Mouse (Mus musculus): ENCODE measurements around the gene Prim2. TPM values are rescaled to one million over a fixed set of nuclear protein-coding genes. Genes with fewer than 3 reads are reported as not detected.

The Prim2 gene
- polyA plus RNA-seq, 1 experiment from 2014 or later, result 21.0 TPM

DNA sequence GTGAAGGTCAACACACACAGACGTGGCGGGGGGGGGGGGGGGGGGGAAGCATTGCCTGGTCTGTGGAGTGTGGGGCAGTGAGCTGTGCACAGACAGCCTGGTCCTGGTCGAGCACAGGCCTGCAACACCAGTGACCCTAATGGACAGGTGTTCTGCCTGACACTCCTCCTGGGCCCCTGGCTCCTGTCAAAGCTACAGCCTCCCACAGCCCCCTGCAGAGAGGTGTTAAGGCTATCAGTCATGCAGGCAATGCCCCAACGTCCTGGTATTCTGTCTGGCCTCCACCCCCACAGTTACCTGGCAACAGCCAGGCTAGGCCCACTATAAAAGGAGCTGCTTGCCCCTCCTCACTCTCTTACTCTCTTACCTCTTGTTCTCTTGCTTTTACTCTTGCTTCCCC, 10.8 kb upstream of the Prim2 start:
- Histone ChIP-seq H3K27ac (no peak overlapping the region), H3K27me3 (replicated peaks) (no peaks in the 10 kb centered on the region), H3K4me3 (no peak overlapping the region), H3K9ac (no peak overlapping the region), H3K36me3 (replicated peaks) (no peaks in the 10 kb centered on the region), H3K4me2 (no peak overlapping the region), H3K4me1 (no peaks in the 10 kb centered on the region), H3K9me3 (no peaks in the 10 kb centered on the region)
- no peak for ATAC-seq (replicated peaks)
- 34% methylated on average over 3 of the region's 4 CpGs for WGBS

GRCm38 (mm10) chr1:33673158-33673960, 3.8 kb upstream of the Prim2 start:
- Histone ChIP-seq H3K27me3 (replicated peaks) (no peaks in the 10 kb centered on the region), H3K9me3 (no peaks in the 10 kb centered on the region), H3K4me2 (no peak overlapping the region), H3K4me1 (peaks cover 11% of the 10 kb centered on the region), H3K9ac (no peak overlapping the region), H3K4me3 (no peak overlapping the region), H3K27ac (no peak overlapping the region), H3K36me3 (replicated peaks) (no peaks in the 10 kb centered on the region)
- ATAC-seq (replicated peaks), result no peak
- WGBS, result 84% methylated on average over 17 of the region's 17 CpGs

- no peaks in the 10 kb centered on the region for H3K27me3 ChIP-seq (replicated peaks)
- no peak overlapping the region for H3K4me3 ChIP-seq
- H3K4me1 ChIP-seq, result peaks cover 11% of the 10 kb centered on the region
- ATAC-seq (replicated peaks), result no peak
- no peak overlapping the region for H3K27ac ChIP-seq
- H3K9me3 ChIP-seq, result no peaks in the 10 kb centered on the region
- no peak overlapping the region for H3K9ac ChIP-seq
- no peaks in the 10 kb centered on the region for H3K36me3 ChIP-seq (replicated peaks)
- no peak overlapping the region for H3K4me2 ChIP-seq
- WGBS, result 22% methylated on average over 3 of the region's 3 CpGs
These were observed 2.9 kb upstream of the Prim2 start for GRCm38 (mm10) chr1:33672514-33672913.

GRCm38 (mm10) chr1:33672083-33672482, 2.5 kb upstream of the Prim2 start:
- Histone ChIP-seq H3K4me3 (no peak overlapping the region), H3K9me3 (no peaks in the 10 kb centered on the region), H3K9ac (no peak overlapping the region), H3K27ac (no peak overlapping the region), H3K4me2 (no peak overlapping the region), H3K27me3 (replicated peaks) (no peaks in the 10 kb centered on the region), H3K36me3 (replicated peaks) (no peaks in the 10 kb centered on the region), H3K4me1 (peaks cover 11% of the 10 kb centered on the region)
- 71% methylated on average over 3 of the region's 3 CpGs for WGBS
- ATAC-seq (replicated peaks), result no peak

DNA sequence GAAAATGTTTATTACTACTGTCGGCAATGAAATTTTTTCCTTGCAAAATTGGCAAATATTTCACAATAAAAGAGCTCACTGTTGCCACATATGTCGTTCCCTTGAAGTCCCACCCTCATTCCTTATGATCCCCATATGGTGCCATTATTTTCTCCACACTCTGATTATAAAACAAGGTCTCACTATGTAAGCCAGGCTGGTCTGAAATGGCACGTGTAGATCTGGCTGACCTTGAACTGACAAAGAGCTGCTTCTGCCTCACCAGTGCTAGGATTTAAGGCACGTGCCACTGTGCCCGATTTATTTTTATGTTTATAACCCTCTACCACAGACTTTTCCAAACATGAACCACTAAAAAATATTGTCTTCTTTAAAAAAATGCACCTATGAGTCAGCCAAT, 1.8 kb upstream of the Prim2 start:
- Histone ChIP-seq H3K27ac (no peak overlapping the region), H3K4me1 (peaks cover 11% of the 10 kb centered on the region), H3K4me2 (no peak overlapping the region), H3K27me3 (replicated peaks) (no peaks in the 10 kb centered on the region), H3K9ac (no peak overlapping the region), H3K9me3 (no peaks in the 10 kb centered on the region), H3K36me3 (replicated peaks) (peaks cover 2% of the 10 kb centered on the region; the same call in 1 of the 2 replicates), H3K4me3 (no peak overlapping the region)
- 74% methylated on average over 5 of the region's 5 CpGs for WGBS
- ATAC-seq (replicated peaks), result no peak

GRCm38 (mm10) chr1:33670164-33670616, 595 bp upstream of the Prim2 start:
- peaks cover 11% of the 10 kb centered on the region for H3K4me1 ChIP-seq
- H3K27ac ChIP-seq, result peak overlapping the region; percentile 96
- no peaks in the 10 kb centered on the region for H3K27me3 ChIP-seq (replicated peaks)
- peak overlapping the region; percentile 77 for H3K4me2 ChIP-seq
- peaks cover 3% of the 10 kb centered on the region; the same call in 1 of the 2 replicates for H3K36me3 ChIP-seq (replicated peaks)
- WGBS, result under 1% methylated on average over 37 of the region's 37 CpGs
- peak overlapping the region; percentile 84 for H3K9ac ChIP-seq
- H3K9me3 ChIP-seq, result no peaks in the 10 kb centered on the region
- H3K4me3 ChIP-seq, result peak overlapping the region; percentile 84
- ATAC-seq (replicated peaks), result peak; percentile 83

GRCm38 (mm10) chr1:33663605-33664117, 5.9 kb downstream of the Prim2 start:
- WGBS, result 87% methylated on average over 19 of the region's 19 CpGs
- no peak overlapping the region for H3K4me3 ChIP-seq
- no peak overlapping the region for H3K4me2 ChIP-seq
- H3K9me3 ChIP-seq, result no peaks in the 10 kb centered on the region
- no peak overlapping the region for H3K27ac ChIP-seq
- peaks cover 13% of the 10 kb centered on the region; the same call in 1 of the 2 replicates for H3K36me3 ChIP-seq (replicated peaks)
- no peak for ATAC-seq (replicated peaks)
- peaks cover 3% of the 10 kb centered on the region; the same call in 1 of the 2 replicates for H3K4me1 ChIP-seq
- no peaks in the 10 kb centered on the region for H3K27me3 ChIP-seq (replicated peaks)
- no peak overlapping the region for H3K9ac ChIP-seq

GRCm38 (mm10) chr1:33663163-33663562, 6.4 kb downstream of the Prim2 start:
- no peaks in the 10 kb centered on the region for H3K4me1 ChIP-seq

GRCm38 (mm10) chr1:33658302-33658701, 11.3 kb downstream of the Prim2 start:
- Histone ChIP-seq H3K27me3 (replicated peaks) (no peaks in the 10 kb centered on the region), H3K36me3 (replicated peaks) (peaks cover 14% of the 10 kb centered on the region; the same call in 1 of the 2 replicates), H3K4me3 (no peak overlapping the region), H3K9ac (no peak overlapping the region), H3K27ac (no peak overlapping the region), H3K4me1 (no peaks in the 10 kb centered on the region), H3K4me2 (no peak overlapping the region), H3K9me3 (no peaks in the 10 kb centered on the region)
- 62% methylated on average over 4 of the region's 4 CpGs for WGBS
- no peak for ATAC-seq (replicated peaks)

More at GRCm38 (mm10) chr1:33663163-33663562, 6.4 kb downstream of the Prim2 start:
- Histone ChIP-seq H3K4me2 (no peak overlapping the region), H3K27me3 (replicated peaks) (no peaks in the 10 kb centered on the region), H3K36me3 (replicated peaks) (peaks cover 13% of the 10 kb centered on the region; the same call in 1 of the 2 replicates), H3K9ac (no peak overlapping the region), H3K27ac (no peak overlapping the region), H3K4me3 (no peak overlapping the region), H3K9me3 (no peaks in the 10 kb centered on the region)
- ATAC-seq (replicated peaks), result no peak

- Histone ChIP-seq H3K4me1 (no peaks in the 10 kb centered on the region), H3K27ac (no peak overlapping the region), H3K9ac (no peak overlapping the region), H3K9me3 (no peaks in the 10 kb centered on the region), H3K4me3 (no peak overlapping the region), H3K36me3 (replicated peaks) (peaks cover 14% of the 10 kb centered on the region; the same call in 1 of the 2 replicates), H3K27me3 (replicated peaks) (no peaks in the 10 kb centered on the region), H3K4me2 (no peak overlapping the region)
- no peak for ATAC-seq (replicated peaks)
- WGBS, result 91% methylated on average over 12 of the region's 12 CpGs
These were observed 11.9 kb downstream of the Prim2 start for GRCm38 (mm10) chr1:33657574-33658149.

GRCm38 (mm10) chr1:33650875-33651274, 18.7 kb downstream of the Prim2 start:
- Histone ChIP-seq H3K4me3 (no peak overlapping the region), H3K27me3 (replicated peaks) (no peaks in the 10 kb centered on the region), H3K9me3 (no peaks in the 10 kb centered on the region), H3K9ac (no peak overlapping the region), H3K4me2 (no peak overlapping the region), H3K27ac (no peak overlapping the region), H3K4me1 (no peaks in the 10 kb centered on the region), H3K36me3 (replicated peaks) (peaks cover 6% of the 10 kb centered on the region; the same call in 1 of the 2 replicates)
- no peak for ATAC-seq (replicated peaks)
- 88% methylated on average over 11 of the region's 11 CpGs for WGBS

- no peak overlapping the region for H3K9ac ChIP-seq
- 96% methylated on average over 9 of the region's 9 CpGs for WGBS
- no peaks in the 10 kb centered on the region for H3K9me3 ChIP-seq
- peaks cover 6% of the 10 kb centered on the region; the same call in 1 of the 2 replicates for H3K36me3 ChIP-seq (replicated peaks)
- H3K4me2 ChIP-seq, result no peak overlapping the region
- ATAC-seq (replicated peaks), result no peak
- H3K27me3 ChIP-seq (replicated peaks), result no peaks in the 10 kb centered on the region
- no peaks in the 10 kb centered on the region for H3K4me1 ChIP-seq
- no peak overlapping the region for H3K4me3 ChIP-seq
- H3K27ac ChIP-seq, result no peak overlapping the region
These were observed 20.0 kb downstream of the Prim2 start for GRCm38 (mm10) chr1:33649534-33650108.
